Mouse (Mus musculus): ENCODE measurements around the gene Gtf2b. TPM values are rescaled to one million over a fixed set of nuclear protein-coding genes. Genes with fewer than 3 reads are reported as not detected.

Gene Gtf2b
- total RNA-seq (2021) = 10 to 100 TPM; 17.9 to 19.3 TPM
- polyA plus RNA-seq (2012; rRNA removed) = 13.4 and 23.4 TPM in 2 replicates
- long read RNA-seq, transcript Gtf2b-201 (7 exons, 1,455 nt) = major isoform, 5 of 6 reads
- long read RNA-seq, partial matches to known transcripts = 1 of 6 reads
- long read RNA-seq, other reads (novel, unspliced or antisense) = 0 of 6 reads

- peaks cover 6% of the 10 kb centered on the region for H3K79me2 ChIP-seq (replicated peaks; ENCODE audit: control insufficient read depth, insufficient read depth, low read length)
- intact Hi-C loops (cut with DNase I) = loop anchor here (1.0 to 10.0 kb wide), 3 partner anchors 63 to 1440 kb away; partner anchors contain the start of genes Kyat3, Lmo4 and Pkn2
- DNase-seq = peak; percentile 93 to 95
- peak within 1 kb of the TSS; percentile 88 for H3K9ac ChIP-seq (ENCODE audit: low read depth, low read length)
- no peaks in the 10 kb centered on the region for H3K27me3 ChIP-seq (ENCODE audit: control insufficient read depth, insufficient read depth, low read length)
- peaks cover 5% of the 10 kb centered on the region for H3K36me3 ChIP-seq (ENCODE audit: control insufficient read depth, insufficient read depth, low read length)
- WGBS = under 1% methylated on average over 64 of the region's 64 CpGs
- TF ChIP-seq CTCF (IDR thresholded peaks at IDR 0.05) = no peak
- peak; percentile 98 for TF ChIP-seq POLR2A (IDR thresholded peaks at IDR 0.05; ENCODE audit: insufficient read depth, low read depth, low read length)
- peak; percentile 75; the same call in 1 of the 2 replicates for TF ChIP-seq EP300 (IDR thresholded peaks at IDR 0.05; ENCODE audit: insufficient read depth, low read depth, low read length)
- peak within 1 kb of the TSS; percentile 96 for H3K4me3 ChIP-seq
- H3K27ac ChIP-seq = peak within 1 kb of the TSS; percentile 92
- peaks cover 8% of the 10 kb centered on the region for H3K4me1 ChIP-seq (ENCODE audit: control insufficient read depth, insufficient read depth, low read length)
Observed at GRCm38 (mm10) chr3:142764995-142765777, at the start of gene Gtf2b. Gene Gtf2b, plus strand, starts transcription at chr3:142765045.

DNA sequence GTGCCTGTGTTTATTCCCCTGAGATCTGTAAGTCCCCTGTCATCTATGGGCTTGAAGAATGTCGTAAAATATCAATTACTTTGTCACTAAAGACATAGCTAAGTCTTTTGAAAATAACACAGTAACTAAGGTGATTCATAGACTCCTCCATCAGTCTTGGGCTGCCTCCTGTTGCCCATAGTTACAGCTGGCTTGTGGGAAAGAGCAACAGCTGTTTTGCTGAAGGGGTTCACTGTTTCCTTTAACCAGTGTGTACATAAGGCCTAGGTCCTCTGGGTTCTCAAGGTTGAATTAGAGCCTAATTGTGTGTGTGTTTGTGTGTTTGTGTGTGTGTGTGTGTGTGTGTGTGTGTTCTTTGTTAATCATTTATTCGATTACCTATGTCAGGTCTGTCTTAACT lies 39.4 kb upstream of the Gtf2b start:
- Histone ChIP-seq H3K4me3 (no peak overlapping the region), H3K9ac (ENCODE audit: low read depth, low read length) (no peak overlapping the region), H3K4me1 (ENCODE audit: control insufficient read depth, insufficient read depth, low read length) (no peaks in the 10 kb centered on the region), H3K27ac (no peak overlapping the region), H3K27me3 (ENCODE audit: control insufficient read depth, insufficient read depth, low read length) (no peaks in the 10 kb centered on the region), H3K36me3 (ENCODE audit: control insufficient read depth, insufficient read depth, low read length) (no peaks in the 10 kb centered on the region), H3K79me2 (replicated peaks; ENCODE audit: control insufficient read depth, insufficient read depth, low read length) (no peaks in the 10 kb centered on the region)
- DNase-seq = no peak
- TF ChIP-seq CTCF (IDR thresholded peaks at IDR 0.05) (no peak), POLR2A (IDR thresholded peaks at IDR 0.05; ENCODE audit: insufficient read depth, low read depth, low read length) (no peak), EP300 (IDR thresholded peaks at IDR 0.05; ENCODE audit: insufficient read depth, low read depth, low read length) (no peak)
- intact Hi-C loops (cut with DNase I) = no loop called here
- 82% methylated on average over 2 of the region's 2 CpGs for WGBS

DNA sequence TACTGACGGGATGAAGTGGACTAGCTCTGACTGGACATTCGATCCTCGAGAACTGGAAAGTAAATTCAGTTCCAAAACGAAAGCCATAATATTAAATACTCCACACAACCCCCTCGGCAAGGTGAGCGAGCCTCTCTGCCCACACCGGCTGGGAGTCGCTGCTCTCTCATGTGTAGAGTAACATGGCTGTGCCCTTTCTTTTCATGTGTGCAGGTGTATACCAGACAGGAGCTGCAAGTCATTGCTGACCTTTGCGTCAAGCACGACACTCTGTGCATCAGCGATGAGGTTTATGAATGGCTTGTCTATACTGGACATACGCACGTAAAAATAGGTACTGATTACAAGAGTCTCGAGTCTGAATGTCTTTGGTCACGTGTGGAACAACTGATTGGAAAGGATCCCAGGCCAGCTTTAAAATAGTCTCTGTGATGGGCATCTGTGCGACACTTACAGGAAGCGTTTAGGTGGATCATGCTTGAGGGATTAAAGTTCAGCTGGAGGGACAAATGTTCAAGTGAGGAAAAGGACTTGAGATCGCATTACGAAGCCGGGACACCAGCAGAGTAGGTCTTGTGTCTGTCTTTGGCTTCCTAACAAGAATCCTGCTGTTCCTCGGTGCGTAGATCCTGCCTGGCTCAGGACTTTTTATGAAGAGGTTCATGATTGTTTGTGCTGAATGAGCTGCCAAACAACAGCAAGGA lies 38.7 kb upstream of the Gtf2b start:
- no peak overlapping the region for H3K9ac ChIP-seq (ENCODE audit: low read depth, low read length)
- H3K4me1 ChIP-seq (ENCODE audit: control insufficient read depth, insufficient read depth, low read length) = no peaks in the 10 kb centered on the region
- no peaks in the 10 kb centered on the region for H3K36me3 ChIP-seq (ENCODE audit: control insufficient read depth, insufficient read depth, low read length)
- no peaks in the 10 kb centered on the region for H3K79me2 ChIP-seq (replicated peaks; ENCODE audit: control insufficient read depth, insufficient read depth, low read length)
- no peak overlapping the region for H3K27ac ChIP-seq
- TF ChIP-seq EP300 (IDR thresholded peaks at IDR 0.05; ENCODE audit: insufficient read depth, low read depth, low read length) = no peak
- TF ChIP-seq CTCF (IDR thresholded peaks at IDR 0.05) = no peak
- no peak for DNase-seq
- 71% methylated on average over 22 of the region's 22 CpGs for WGBS
- no peak overlapping the region for H3K4me3 ChIP-seq
- H3K27me3 ChIP-seq (ENCODE audit: control insufficient read depth, insufficient read depth, low read length) = no peaks in the 10 kb centered on the region
- intact Hi-C loops (cut with DNase I) = no loop called here

DNA sequence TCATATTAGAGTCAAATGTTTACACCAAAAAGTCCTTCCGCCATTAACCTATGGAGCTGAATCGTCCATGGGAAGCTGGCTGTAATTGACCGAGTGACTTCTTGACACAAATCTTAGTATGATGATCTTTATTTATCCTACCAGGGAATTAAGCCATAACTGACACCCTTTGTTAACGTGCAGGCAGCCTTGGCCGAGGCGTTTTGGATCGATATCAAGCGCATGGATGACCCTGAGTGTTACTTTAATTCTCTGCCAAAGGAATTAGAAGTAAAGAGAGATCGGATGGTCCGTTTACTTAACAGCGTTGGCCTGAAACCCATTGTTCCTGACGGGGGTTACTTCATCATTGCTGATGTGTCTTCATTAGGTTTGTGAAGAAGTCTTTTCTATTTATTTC lies 30.6 kb upstream of the Gtf2b start:
- no peak overlapping the region for H3K27ac ChIP-seq
- intact Hi-C loops (cut with DNase I) = no loop called here
- no peak overlapping the region for H3K9ac ChIP-seq (ENCODE audit: low read depth, low read length)
- H3K4me3 ChIP-seq = no peak overlapping the region
- no peak for TF ChIP-seq POLR2A (IDR thresholded peaks at IDR 0.05; ENCODE audit: insufficient read depth, low read depth, low read length)
- no peak for TF ChIP-seq CTCF (IDR thresholded peaks at IDR 0.05)
- TF ChIP-seq EP300 (IDR thresholded peaks at IDR 0.05; ENCODE audit: insufficient read depth, low read depth, low read length) = no peak
- no peaks in the 10 kb centered on the region for H3K4me1 ChIP-seq (ENCODE audit: control insufficient read depth, insufficient read depth, low read length)
- no peaks in the 10 kb centered on the region for H3K27me3 ChIP-seq (ENCODE audit: control insufficient read depth, insufficient read depth, low read length)
- DNase-seq = no peak
- WGBS = 84% methylated on average over 12 of the region's 12 CpGs
- no peaks in the 10 kb centered on the region for H3K36me3 ChIP-seq (ENCODE audit: control insufficient read depth, insufficient read depth, low read length)
- no peaks in the 10 kb centered on the region for H3K79me2 ChIP-seq (replicated peaks; ENCODE audit: control insufficient read depth, insufficient read depth, low read length)

GRCm38 (mm10) chr3:142740896-142741295 lies 23.9 kb upstream of the Gtf2b start:
- no peak for DNase-seq
- TF ChIP-seq POLR2A (IDR thresholded peaks at IDR 0.05; ENCODE audit: insufficient read depth, low read depth, low read length) (no peak), CTCF (IDR thresholded peaks at IDR 0.05) (no peak), EP300 (IDR thresholded peaks at IDR 0.05; ENCODE audit: insufficient read depth, low read depth, low read length) (no peak)
- Histone ChIP-seq H3K9ac (ENCODE audit: low read depth, low read length) (no peak overlapping the region), H3K27ac (no peak overlapping the region), H3K79me2 (replicated peaks; ENCODE audit: control insufficient read depth, insufficient read depth, low read length) (no peaks in the 10 kb centered on the region), H3K4me3 (no peak overlapping the region), H3K36me3 (ENCODE audit: control insufficient read depth, insufficient read depth, low read length) (no peaks in the 10 kb centered on the region), H3K27me3 (ENCODE audit: control insufficient read depth, insufficient read depth, low read length) (no peaks in the 10 kb centered on the region), H3K4me1 (ENCODE audit: control insufficient read depth, insufficient read depth, low read length) (no peaks in the 10 kb centered on the region)
- WGBS = 39% methylated on average over 7 of the region's 7 CpGs
- intact Hi-C loops (cut with DNase I) = no loop called here

Data from heart, adult 2 months (tissue).